Mouse (Mus musculus): ENCODE data around the gene Gpc6.

GRCm38 (mm10) chr14:117641853-117642252 is 716.7 kb downstream of the Gpc6 start:
- TF ChIP-seq EP300 (IDR thresholded peaks at IDR 0.05; ENCODE audit: low read depth): no peak
- TF ChIP-seq CTCF (IDR thresholded peaks at IDR 0.05; ENCODE audit: low read depth): no peak

Data from heart, postnatal 0 days (tissue).